Mouse (Mus musculus): ENCODE measurements at regions not wholly inside any gene's neighbourhood (a gene's known extent, or its start where the extent isn't known, plus 50 kb on each side); places are given as distances from the start of the nearest gene placed in this dataset.

- no peak for TF ChIP-seq CTCF (IDR thresholded peaks at IDR 0.05; ENCODE audit: low read depth, low read length)
- TF ChIP-seq POLR2A (IDR thresholded peaks at IDR 0.05; ENCODE audit: insufficient read depth, low read length), result no peak
Observed at GRCm38 (mm10) chr13:112005421-112005820, 196.6 kb upstream of the Map3k1 start.

Measured in ES-Bruce4 (cell line).